Mouse (Mus musculus) frontal cortex, postnatal 36 days (tissue): ENCODE measurements around the gene Gdap2.

Experiments used
- DNase-seq, 2 experiments: peaks; one replicate each; pipeline ENCODE4 v3.0.0; 2022; ENCODE audit warnings: low spot score in 2 of 2

The Gdap2 gene

GRCm38 (mm10) chr3:100246286-100246825, 84.2 kb downstream of the Gdap2 start:
- DNase-seq, result no peak
